Mouse (Mus musculus) cerebellum, adult 9-10 months (tissue): ENCODE measurements at regions not wholly inside any gene's neighbourhood (a gene's known extent, or its start where the extent isn't known, plus 50 kb on each side); places are given as distances from the start of the nearest gene placed in this dataset.

Experiments
- DNase-seq: peaks from one replicate; pipeline ENCODE4 v3.0.0; 2022

DNA sequence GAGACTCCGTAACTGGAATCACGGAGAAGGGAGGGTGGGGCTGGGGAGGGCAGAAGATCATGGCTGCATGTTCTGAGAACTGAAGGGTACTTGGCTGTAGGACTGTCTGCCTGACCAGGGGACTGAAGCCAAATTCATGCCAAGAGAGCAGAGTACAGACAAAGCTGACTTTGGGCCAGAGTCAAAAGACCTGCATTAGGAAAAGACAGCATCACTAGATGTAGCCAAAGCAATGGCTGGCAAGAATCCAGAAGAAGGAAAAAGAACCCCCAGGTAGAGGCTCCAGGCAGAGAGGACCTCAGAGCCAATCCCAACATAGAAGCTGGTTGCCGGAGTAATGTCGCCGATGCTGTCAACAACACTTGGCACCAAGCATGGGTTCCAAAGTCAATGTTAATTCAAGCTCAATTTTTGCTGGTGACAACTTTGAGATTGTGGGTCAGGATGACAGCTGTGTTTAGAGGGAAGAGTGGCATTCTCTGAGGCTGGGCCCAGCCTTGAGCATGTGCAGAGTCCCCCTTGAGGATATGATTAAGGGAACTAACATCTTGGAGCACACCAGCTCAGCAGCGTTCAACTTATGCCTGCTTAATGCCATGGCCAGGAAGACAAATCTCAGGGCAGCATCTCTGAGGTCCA is 124.7 kb downstream of the Erv3 start:
- no peak for DNase-seq

DNA sequence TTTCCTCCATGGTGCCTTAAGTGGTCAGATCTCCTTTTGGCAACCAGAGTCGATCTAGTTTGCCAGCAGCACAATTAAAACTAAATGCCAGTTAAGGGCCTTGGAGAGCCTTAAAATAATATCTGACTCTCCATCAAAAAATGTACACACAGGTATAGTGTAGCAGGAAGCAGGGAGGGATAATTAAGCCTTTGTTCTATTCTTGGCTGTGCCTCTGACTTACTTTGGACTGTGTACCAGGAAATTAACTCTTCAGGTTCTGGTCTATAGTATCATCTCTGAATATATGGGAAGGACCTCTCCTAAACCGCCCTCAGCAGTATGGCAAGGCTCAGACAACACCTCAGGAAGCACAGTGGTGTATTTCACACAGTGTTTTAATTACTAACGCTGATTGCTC is 133.0 kb downstream of the Erv3 start:
- no peak for DNase-seq

DNA sequence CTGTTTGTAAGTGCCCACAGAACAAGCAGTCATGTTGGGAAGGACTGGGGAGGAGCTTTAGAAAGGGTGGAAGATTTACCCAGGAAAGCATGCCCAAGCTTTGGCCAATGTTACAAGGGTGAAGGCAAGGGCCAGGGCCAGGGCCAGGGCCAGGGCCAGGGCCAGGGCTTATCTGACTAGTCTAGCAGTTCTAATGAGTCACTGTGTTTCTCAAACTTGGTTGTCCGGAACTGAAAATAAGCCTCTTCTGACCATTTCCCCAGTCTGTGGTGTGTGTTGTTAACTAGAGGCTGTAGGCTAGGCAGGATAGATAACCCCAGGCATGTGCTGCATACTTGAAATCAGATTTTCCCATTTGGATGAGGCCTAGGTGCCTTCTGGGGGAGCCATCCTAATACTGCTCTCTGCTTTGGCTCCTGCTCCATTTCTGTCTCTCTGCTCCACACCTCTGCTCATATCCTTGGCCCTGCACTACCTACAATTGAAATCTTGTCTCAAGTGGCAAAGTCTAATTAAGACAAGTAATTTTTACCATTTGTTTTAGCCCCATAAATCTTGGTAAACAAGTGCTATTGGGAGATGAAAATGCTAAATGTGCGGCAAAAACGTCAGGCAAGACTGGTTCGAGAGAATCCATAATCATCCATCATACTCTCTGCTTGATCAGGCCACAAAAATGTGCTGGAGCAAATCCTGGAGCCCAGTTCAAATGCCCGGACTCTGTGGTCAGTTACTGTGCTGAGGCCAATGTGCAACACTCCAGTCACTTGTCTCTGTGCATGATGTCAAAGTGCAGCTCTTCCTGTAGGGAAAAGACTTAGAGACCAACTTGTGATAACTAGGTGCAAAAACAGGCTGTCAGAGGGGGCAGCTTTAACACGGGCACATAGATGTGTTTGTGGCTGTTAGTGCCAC is 137.7 kb downstream of the Erv3 start:
- DNase-seq, result no peak

DNA sequence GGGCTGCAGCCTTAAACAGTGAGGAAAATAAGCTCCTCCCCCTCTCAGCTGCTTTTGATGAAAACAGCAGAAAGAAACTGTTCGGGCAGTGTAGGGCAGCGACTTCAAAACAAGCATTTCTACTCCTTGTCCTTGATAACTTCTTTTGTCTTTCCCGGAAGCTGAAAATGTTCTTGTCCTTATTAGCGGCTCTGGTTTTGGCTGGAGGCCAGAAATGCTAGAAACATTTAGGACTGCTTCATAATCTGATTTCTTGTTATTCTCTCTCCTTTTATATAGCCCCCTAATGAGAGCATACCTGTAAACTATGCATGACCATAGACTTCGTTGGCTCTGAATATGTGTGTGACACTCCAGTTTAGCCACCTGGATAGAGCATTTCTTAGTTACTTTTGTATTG is 142.0 kb downstream of the Erv3 start:
- no peak for DNase-seq

DNA sequence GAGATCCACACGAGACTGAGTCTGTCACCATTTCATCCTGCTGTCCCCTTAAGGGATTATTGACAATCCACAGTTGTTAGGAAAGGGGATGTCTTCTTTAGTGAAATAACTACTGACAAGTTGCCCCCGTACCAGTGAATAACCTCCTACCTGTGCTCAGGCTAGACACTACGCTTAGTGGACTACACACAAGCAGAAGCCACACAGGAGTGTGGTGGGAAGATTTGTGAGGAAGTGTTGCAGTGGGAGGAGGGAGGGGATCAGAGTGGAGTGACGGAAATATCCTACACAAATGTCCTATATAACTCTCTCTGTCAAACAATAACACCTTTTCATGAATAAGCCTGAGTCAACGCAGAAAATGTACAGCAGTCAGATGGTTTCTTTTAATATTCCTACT is 142.7 kb downstream of the Erv3 start:
- no peak for DNase-seq

DNA sequence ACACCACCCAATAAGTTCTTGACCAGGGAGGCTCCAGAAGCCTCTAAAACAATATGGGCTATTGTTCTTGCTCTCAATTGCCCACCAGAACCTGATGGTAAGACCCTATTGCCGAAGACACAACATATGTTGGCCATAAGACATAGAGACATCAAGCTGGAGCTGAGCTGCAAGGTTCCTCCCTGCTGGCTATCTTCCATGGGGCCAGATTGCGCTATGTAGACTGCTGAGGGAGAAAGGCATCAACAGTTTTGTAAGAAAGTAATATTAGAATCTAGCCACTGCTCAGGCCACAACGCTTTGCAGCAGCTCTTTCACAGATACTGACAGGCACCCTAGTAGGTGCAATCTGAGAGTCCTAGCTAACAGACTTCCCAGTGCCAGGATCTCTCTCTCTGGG is 144.2 kb downstream of the Erv3 start:
- DNase-seq, result no peak

DNA sequence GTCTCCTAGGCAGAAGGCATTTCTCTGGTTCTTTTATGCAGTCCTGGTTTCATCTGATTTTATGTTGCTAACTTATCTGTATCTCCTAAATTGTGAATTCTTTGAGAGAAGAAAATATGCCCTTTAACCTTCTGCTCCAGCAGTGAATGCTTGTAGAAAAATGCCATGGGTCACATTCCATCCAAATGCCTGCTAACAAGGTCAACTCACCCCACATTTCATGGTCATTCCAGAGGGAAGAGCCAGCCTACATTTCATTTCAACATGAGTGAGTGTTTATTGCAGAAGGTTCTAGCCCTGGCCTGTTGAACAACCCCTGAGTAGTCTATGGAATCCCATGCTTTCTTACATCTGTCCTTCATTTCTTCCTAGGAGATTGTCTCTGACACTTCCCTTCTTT is 147.7 kb downstream of the Erv3 start:
- DNase-seq, result no peak

DNA sequence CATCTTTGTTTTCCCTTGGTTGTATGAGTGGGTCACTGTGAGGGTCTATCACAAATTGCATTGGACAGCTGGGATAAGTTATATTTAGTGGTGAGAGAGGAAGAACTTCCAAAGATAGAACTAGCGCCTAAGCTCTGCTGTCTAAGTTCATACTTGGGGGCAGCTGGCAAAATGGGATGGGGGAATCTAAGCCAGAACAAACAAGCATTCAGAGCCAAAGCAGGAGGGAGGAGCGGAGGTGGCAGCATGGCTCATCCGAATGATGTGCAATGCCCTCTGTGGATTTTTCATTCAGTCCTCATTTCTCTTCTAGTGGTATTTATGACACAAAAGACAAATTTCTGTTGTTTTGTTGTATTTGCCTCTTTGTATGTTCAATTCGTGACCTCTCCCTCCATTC is 144.5 kb upstream of the Adra1d start:
- no peak for DNase-seq

DNA sequence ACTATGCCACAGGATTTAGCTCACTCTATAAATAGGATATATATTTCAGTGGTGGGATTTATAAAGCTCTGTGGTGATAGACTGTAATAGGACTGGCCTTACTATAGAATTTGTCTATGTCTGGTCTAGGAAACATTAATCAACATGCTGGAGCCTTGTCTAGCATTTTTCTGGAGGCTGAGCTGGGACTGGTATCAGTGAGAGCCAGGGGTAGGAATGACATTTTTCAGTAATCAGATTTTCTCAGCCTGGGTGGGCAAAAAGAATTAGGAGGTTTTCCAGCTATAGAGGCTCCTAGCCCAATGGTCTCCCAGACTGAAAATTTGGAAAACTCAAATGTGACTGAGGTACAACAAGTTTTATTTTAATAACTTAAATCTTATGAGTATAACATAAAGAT is 142.3 kb upstream of the Adra1d start:
- no peak for DNase-seq

DNA sequence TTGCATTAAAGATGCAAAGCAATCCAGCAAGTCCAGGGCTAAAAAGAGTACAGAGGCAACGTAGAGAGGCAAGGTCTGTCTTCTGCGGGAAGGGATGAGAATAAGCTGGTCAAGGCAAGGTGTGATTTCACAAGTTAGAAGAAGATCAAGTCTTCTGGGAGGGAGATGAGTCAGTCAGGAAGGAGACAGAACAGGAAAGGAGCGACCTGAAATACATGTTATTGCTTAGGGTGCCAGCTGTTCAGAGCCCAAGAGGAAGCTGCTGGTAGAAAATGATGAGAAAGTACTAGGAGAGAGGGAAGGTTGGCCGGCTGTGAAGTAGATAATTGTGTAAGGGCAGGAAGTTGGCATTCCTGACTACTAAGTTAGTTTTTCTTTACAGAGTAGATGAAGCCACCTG is 140.1 kb upstream of the Adra1d start:
- no peak for DNase-seq

DNA sequence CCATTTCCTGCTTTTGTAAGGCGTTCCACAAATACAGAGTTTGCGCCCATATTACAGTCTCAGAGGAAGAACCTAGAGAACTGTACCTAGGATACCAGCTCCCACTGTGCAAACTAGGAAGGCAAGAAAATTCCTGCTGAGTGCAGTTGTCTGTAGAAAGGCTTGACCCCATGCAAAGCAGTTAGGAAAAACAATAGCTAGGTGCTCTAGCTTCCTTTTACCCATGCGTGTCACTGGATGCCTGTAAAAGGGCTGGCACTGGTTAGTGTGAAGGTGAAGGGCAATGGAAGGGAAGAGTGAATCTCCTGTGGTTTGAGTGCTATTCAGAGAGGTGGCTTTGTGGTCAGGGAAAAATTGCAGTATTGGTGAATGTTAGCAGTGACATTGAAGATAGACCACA is 137.7 kb upstream of the Adra1d start:
- no peak for DNase-seq

DNA sequence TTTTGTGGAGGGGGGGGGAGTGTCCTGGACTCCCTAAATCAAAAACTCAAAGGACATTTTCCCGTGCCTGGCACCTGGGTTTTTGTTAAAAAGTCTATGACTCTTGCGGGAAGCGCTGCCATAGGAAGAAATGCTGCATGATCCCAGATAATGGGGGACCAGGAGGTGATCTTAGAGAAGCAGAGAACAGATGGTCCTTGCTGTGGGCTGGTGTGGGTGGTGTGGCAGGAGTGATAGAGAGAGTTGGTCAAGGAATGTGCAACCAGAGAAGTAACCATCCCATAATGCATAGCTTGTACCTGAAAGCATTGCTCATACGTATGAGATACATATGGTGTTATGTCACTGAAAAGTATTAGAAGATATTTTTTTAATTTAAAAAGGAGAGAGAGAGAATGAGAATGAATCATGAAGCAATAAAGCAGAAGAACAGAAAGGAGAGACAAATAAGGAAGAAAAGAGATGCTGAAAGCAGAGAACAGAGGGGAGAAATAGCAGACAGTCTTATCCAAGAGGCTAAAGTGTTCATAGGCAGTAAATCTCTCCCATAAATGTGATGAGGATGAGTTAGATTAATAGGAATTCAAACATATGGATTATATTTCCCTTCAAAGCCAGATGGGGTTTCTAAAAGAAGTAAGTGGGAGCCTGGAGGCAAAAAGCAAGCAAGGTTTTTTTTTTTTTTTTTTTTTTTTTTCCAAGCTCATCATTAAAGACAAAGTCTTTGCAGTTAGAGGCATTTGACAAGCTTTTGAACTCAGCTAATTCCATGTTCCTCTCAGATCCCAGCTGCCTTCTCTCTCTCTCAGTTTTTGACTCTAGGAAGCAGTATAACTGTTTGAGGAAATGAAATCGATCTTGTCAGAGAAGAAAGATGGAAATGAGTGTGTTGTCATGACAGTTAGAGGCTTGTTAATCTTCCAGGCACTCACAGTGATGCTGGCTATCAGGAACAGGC is 136.2 kb upstream of the Adra1d start:
- no peak for DNase-seq

DNA sequence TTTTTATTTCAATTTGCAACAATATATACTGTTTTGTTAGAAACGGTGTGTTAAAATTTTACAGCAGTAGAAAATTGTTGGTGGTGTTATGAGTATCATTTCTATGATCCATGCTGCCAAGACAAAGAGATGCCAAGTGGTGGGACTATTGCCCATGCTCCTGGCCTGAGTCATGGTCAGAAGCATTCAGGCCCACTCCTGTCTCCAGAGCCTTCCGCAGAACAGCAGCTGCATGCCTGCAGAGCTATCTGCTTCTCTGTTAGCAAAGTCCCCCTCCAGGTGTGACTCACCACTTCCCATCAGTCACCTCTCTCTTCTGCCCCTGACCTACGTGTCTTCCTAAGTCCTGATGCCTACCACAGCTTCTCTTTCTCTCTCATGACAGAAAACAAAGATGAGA is 134.2 kb upstream of the Adra1d start:
- DNase-seq, result no peak

DNA sequence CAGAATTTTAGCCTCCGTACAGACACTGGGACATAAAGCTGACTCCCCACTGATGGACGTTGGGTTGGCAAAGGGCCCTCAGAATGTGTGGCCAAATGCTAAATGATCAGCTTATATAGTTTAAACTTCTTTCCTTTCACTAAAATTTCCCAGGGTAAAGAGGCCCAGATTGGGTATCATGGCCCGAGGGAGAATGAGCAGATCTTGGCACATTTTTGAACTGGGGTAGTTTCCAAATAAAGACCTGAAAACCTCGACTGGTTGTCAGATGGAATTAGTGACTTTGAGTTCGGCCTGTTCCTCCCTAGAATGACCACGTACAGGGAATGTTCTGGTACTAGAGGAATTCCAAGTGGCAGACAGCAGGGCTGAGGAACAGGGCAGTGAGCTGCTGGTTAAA is 127.9 kb upstream of the Adra1d start:
- DNase-seq, result no peak

DNA sequence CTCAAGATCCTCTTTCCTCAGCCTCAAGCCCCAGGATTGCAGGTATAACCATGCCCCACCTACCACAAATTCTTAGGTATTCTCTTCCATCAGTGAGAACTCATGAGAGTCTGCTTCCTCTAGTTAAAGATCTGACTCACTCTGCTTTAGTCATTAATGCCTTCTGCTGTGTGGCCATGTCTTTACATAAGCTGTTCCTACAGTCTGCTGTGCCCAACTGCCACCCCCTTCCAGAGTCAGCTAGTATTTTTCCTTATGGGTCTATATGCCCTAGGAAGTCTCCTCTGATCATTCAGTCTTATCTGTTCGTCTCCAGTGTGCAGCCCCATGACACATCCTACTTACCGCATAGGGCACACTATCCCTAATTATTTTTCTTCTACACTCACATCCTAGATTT is 126.2 kb upstream of the Adra1d start:
- no peak for DNase-seq

DNA sequence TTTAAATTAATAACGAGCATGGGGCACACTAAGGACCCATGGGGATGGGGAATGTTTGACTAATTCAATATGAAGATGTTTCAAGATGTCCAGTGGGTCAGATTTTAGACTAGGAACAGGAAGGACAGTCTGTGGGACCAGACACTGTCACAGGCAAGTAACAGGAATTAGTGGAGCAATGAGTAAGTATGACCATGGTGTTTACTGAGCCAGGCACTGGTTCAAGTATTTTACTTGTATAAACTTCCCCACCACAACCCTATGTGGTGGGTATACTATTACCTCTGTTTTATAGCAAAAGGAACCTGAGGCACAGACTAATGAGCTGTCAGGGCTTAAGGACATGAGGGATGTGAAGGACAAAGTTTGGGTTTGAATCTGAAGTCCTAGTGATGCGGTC is 125.4 kb upstream of the Adra1d start:
- no peak for DNase-seq

DNA sequence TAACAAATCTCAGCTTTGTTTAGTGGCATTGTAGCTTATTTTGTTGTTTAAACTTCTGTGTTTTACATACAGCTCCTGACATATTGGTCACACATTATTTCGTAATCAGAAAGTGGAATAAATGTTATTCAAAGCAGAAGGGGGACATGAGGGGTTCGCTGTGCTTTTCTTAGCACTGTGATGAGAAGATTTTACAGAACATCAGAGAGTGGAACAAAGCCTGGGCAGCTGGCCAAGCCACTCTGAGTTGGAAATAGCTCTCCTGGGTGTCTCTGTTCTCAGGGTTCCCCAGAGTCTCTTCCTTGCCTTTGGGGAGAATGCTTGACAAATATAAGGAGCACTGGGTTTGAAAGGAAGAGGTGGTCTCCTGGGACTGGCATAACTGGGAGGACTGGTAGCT is 124.7 kb upstream of the Adra1d start:
- DNase-seq, result no peak

DNA sequence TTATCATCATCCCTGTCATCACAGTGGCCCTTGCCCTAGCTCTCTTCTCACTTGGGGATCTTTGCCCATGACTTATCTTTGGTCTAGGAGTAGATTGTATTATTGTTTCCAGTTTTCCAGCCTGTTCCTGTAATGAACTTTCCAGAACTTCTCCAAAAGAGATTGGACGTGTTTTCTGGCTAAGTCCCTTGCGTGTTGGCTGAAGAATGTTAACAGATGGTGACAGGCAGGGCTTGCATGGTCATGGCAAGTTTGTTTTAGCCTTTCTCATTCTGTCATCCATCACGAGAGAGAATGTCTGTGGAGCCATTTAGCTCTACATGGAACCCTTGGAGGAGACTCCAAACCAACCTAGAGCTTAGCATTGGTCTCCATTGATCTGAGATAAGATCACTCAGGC is 123.2 kb upstream of the Adra1d start:
- no peak for DNase-seq

DNA sequence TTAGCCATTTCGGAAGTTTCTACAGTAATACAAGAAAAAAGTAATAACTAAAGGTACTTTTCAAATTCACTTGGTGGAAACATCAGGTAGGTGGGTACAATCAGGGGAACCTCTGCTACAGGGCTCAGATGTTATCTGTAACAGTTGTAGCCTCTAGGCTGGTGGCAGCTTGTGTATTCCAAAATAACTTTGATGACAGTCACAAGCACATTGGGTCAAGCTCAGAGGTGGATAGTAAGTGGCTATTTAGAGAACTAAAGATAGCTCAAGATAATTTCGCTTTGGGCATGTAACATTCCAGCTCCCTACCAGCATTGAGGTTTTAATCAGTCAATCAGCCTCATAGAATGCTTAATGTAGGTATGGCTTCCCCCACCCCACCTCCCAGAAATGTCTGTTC is 121.7 kb upstream of the Adra1d start:
- DNase-seq, result no peak

DNA sequence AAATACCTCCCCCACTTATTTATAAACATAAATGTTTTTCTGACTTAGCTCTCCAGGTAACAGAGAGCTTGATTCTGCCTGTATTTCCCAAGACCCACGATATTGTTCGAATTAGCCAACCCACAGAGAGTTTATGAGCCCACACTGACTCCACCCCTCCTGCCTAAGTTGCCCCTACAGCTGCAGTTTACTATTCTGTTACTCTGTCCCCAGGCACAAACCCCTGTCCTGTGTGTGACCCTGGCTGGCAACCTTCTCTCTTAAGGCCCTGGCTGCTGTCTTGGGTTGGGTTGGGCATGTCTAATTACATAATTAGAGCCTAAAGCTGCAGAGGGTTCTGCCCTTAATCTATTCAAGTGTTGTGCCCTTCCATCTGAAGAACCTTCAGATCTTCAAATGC is 116.4 kb upstream of the Adra1d start:
- DNase-seq, result no peak

DNA sequence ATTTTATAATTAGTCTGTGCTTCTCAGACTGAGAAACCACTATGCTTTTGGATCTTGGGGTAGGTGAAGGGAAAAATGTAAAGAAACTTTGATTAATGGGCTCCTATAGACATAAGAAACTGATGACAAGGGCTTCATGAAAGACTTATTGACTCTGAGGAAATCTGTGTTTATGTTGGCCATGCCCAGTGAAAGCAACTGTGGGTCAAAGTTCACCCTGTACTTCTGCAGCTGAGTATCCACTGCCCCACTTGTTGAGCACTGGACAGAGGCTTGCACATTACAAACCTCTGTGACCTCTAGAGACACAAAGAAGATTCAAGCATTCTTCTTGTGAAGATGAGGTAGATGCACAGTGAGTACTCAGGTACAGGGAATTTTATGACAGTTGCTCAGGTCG is 114.7 kb upstream of the Adra1d start:
- no peak for DNase-seq

DNA sequence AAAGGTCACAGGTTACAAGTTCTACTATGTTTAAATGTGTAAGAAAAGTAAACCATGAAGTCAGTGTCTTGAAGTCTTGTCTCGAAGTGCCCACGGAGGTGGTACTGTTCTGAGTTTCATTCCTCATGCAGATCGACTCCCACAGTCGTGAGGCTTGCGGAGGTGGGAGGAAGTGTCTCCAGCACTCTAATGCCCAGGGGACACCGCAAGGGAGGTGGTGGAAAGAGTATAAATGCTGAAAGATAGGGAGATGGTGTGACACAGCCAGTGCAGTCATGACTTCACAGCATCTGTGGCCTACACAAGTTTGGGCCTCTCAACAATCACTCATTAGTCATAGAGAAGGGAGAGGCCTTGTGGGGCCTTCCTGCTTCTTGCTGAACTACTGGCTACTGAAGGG is 112.8 kb upstream of the Adra1d start:
- DNase-seq, result no peak

DNA sequence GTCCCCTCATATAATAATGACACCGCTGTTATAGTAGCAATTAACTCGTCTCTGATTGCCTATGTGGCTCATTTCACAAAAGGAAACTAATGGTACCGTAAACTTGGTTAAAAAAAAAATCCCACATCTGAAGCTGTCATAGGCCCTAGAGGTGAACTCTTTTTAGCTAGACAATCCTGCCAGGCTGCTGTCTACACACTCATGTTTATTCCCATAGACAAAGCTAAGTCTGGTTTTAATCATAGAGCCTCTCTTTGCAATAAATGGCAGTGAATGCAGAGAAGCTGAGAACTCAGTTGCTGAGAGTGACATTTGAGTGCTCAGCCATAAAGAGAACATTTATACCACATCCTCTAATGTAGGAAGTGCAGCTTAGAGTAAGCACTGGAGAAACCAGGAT is 111.3 kb upstream of the Adra1d start:
- DNase-seq, result no peak

DNA sequence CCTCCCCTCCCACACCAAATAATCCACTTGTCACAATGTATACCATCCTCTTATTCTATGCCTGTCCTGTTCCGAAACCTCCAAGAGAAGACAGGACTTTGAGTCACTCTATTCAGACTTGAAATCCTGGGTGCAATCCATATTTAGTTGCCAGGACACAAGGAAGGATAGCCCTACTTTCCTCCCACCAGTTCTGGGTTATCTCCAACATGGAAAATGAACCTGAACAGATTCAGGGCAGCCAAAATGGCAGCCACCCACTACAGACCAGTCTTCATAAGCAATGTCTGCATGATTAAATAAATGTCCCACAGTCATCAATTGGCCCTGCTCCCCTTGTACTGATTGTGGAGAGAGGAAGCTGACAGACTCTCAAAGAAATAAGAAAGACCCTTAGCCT is 110.6 kb upstream of the Adra1d start:
- DNase-seq, result no peak
